Mouse (Mus musculus) stomach, adult 2 months (tissue): ENCODE data around the gene Mvb12a. TPM values are rescaled to one million over a fixed set of nuclear protein-coding genes. Genes with fewer than 3 reads are reported as not detected.

Source experiments
- polyA plus RNA-seq: library from polyadenylated mRNA; depleted of rRNA; stranded (reverse); fragments of >200 nt; gene quantifications from 2 replicates; pipeline ENCODE4 v1.2.3, GENCODE M21; 2012; rRNA removed

Gene Mvb12a
- polyA plus RNA-seq, result 119 and 201 TPM in 2 replicates

DNA sequence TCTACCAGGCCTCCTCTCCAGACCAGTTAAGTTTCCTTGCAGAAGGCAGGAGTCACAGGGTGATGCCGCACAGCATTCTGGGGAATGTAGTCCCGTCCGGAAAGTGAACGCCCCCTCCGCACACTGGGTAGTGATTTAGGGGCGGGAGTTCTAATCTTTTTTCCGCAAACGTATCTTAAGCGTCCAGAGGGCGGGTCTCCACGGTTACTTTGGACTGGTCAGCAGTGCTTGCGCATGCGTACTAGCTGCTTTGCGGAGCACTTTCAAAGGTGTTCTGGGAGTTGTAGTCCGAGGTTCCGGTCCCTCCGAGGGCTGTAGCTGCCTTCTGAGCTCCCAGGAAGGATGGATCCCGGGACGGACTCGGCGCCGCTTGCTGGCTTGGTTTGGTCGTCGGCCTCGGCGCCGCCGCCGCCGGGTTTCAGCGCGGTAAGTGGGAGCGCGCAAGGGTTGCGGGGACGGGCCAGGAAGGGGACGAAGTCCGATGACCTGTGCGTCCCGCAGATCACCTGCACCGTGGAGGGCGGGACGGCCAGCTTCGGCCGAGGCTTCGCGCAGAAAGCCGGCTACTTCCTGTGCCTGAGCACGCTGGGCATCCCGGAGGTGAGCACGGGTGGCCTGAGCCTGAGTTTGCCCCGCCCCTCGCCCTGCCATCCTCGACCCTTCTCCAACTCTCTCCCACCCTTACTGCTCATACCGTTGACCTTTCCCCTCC, at the start of gene Mvb12a:
Mvb12a (plus strand) TSS at position 291 of the 712 bp plus-strand sequence.

DNA sequence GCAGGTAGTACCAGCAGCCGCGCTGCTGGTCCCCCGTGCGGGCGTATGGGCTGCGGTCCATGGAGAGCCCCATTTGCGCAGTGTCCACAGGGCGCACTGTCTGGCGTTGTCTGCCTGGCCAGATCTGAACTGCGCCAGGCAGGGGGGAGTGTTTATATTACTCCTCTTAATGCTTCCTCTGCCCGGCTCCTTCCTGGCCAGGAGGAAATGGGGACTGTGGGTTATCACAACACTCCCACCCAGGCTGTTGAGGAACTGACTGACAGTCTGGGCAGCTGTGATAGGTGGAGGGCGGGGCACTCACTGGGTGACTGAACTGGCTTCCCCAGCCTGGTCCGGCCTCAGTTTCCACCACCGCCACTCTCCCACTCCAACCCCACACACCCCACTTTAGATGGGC, 31.1 kb upstream of the Mvb12a start, which contains the start of gene Plvap:
Plvap (minus strand) TSS at position 109 of the 400 bp plus-strand sequence.

DNA sequence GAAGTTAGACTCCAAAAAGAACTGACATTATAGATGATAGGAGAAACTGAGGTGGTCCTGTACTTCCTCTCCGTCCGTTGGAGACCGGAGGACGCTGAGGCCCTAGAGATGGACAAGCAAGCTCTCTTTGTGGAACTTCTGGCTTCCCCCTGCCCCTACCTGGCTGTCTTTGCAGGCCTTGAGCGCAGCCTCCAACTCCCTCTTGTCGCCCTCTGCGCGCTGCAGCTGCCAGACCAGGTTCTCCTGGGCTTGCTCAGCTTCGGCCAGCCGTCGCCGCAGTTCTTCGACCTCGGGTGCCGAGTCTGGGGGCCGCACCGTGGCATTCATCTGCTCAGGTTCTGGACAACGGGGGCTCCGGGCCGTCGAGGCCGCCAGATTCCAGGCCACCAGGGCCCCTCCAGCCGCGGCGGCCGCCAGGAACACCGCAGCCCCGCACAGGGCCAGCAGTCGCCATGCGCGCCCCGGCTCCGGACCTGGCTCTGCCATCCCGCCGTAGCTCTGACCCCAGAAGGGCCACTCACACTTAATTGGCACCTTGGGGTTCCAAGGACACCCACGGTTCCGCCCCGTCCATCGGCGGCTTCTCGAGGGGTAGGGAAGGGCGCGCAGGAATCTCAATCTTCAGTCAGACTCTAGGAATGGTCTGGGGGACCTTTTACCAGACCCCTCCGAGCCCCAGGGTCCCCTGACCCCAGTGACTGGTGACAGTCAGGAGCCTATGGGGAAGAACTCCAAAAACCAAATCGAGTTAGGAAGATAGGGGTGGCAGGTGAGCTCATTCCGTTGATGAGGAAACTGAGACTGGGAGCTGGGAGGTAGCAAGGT, 17.3 kb upstream of the Mvb12a start, which contains the start of gene Ccdc194:
Ccdc194 (minus strand) TSS at position 486 of the 825 bp plus-strand sequence.

DNA sequence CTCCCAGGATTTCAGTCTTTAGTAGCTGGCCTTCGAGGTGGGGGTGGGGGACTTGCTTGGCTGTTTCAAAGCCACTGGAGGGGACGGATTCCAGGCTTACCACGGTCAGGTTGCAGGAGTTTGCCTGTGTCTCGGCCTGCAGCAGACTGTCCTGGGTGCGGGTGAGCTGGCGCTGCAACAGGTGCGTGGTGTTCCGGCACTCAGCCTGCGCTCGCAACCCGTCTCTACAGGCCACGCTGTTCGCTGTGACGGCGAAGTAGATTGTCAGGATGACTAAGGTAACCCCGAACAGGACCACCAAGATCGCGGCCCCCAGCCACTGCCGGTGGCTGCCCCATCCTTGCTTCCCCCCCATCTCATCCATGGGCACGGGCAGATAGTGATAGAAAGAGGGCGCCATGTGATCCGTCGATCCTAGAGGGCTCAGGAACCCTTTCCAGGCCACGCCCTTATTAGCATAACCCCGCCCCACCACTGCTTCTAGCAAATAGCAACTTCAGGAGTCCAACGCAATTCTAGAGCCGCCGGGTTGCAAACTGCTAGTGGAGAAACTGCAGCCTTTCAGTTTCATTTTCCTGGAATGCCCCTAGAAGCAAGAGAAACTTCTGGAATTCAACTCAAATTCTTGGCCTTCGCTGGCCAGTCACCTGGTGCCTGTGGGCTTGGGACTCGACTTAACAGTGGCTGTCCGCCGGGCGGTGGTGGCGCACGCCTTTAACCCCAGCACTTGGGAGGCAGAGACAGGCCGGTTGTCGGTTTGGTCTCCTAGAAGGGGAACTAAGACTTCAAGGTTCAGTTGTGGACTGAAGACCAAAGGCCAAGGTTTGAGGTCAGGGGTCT, 5.5 kb upstream of the Mvb12a start, which contains the start of gene Bst2:
Bst2 (minus strand) TSS at position 429 of the 840 bp plus-strand sequence.

DNA sequence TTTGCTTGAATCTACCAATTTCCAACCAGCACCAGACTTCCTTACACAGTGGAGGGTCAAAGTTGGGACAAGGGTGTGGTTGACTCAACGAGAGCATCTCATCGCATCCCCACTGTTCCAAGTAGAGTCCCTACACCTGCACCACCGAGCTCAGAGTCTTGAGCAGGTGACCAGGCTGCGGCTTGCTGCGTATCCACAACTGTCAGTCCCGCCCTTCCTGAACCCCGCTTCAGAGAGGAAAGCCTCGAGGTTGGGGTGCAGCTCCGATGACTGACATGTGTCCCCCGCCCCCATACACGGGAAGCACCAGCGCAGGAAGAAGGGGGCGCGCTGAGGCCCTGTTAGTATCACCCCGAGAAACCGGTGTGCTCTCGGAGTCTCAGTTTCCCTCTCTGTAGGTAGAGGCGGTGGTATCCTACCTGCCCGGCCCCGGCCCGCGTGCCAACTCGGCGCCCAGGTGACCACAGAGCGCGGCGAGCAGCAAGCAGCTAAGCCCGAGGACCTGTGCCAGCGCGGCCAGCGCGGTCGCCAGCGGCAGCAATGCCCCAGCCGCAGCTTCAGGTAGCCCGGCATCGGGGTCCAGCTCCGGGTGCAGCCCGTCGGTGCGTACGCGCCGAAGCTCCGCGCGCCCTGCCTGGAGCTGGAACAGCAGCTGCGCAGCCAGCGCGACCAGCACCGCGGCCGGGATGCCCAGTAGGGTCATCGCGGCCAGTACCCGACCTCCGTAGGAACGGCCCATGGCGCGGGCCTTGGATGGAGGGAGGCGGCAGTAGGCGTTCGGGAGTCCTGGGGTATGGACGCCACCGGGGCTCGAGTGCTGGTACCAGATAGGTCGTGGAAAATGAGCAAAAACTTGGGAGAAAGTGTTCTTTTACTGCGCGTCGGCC, 15.6 kb downstream of the Mvb12a start, which contains the start of gene Tmem221:
Tmem221 (minus strand) TSS at position 801 of the 887 bp plus-strand sequence.

DNA sequence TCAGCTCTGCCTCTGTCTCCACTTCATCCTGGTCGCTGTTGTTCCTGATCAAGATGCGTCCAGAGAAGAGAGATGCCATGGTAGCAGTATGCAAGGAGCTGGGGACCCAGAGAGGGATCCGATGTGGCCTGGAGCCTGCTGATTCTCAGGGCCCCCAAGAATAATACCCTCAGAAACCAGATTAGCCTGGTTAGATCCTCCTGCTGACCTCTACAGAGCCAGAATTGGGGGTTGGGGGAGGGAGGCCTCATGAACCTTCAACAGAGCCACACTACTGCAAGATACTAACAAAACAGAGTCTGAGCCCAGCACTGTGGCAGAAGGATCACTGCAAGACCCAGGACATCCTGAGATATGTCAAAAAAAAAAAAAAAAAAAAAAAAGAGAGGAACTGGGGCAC, 23.8 kb downstream of the Mvb12a start, which contains the start of gene Nxnl1:
Nxnl1 (minus strand) TSS at position 101 of the 400 bp plus-strand sequence.

DNA sequence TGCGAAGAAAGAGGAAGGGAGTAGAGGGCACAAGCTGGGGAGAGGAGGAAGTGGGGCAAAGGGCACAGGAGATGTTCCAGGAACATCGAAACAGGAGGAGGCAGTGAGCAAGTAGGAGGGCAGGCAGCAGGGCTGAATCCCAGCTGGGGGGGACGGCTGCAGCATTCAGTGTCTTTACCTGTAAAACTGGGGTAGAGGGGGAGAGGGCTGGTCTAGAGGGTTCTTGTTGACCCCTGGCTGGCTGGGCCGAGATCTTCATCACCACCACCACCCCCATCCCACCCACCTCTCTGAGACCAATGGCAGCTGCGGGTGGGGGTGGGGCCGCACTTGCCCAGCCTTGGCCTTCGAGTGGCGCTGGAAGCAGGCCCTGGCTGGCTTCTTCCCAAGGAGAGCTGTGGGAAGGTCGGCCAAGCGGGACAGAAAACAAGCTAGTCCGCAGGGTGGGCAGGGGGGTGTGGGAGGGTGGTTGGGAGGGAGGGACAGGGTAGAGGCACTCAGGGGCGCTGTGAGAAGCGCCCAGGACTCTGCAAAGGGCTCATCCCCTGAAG, 25.7 kb downstream of the Mvb12a start, which contains the start of gene Slc27a1:
Slc27a1 (plus strand) TSS at position 496 of the 551 bp plus-strand sequence.

DNA sequence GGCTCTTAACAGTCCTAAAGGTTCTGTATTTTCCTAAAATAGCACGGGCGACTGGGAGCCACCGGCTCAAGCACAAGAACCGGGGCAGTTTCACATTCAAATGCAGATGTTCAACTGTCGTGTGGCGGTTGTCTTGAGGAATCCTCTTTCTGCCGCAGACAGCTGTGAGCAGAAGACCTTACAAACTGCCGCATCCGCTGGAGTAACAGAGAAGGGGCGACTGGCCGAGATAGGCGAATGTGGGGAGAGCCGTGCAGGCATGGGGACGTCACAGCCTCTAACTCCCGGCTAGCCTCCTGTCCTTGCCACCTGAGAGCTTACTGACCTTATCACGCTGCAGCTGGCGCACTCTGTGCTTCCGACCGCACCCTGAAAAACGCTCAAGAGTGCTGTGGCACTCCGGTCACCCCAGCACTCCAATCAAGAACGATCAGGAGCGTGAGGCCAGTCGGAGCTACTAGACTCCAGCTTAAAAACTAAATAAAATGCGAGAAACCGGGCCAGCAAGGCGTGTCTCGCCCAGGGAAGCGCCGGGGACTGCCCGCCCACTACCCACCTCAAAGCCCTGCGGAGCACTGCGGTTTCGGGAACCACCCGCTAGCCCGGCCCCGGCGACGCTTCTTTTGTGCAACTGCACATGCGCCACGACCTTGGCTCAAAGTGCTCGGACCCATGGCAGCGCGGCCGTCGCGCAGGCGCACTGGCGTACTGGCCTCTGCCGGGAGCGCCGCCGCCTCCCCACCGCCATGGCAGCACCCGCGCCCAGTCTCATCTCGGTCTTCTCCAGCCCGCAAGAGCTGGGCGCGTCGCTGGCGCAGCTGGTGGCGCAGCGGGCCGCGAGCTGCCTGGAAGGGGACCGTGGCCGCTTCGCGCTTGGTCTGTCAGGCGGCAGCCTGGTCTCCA, 49.0 kb downstream of the Mvb12a start, which contains the start of gene Pgls:
Pgls (plus strand) TSS at position 706 of the 903 bp plus-strand sequence.

DNA sequence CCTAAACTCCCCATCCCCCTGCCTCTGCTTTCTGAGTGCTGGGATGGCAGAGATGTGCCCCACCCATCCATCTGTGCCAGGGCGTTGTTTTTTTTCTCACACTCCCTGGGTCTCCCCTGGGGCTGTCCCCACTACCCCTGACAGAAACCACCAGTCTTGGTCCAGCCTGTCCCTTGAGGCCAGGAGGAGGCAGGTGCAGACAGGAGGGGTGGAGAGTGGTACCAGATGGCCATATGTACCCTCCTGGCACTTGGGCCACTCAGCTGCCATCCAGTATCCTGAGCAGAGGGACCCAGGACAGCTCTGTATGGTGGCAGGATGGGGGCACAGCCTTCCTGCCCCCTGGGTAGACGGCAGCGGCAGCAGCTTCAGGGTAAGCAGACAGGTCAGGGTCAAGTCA, 54.7 kb downstream of the Mvb12a start, which contains the start of gene Fam129c:
Fam129c (plus strand) TSS at position 198 of the 400 bp plus-strand sequence.

Other genes with a start within 250 kb of the Mvb12a start
- 31.4 and 31.5 TPM in 2 replicates for gene Use1, start 176.1 kb upstream of the Mvb12a start, polyA plus RNA-seq
- gene Ocel1, start 171.6 kb upstream of the Mvb12a start, polyA plus RNA-seq, result 16.8 and 18.4 TPM in 2 replicates
- gene Nr2f6, start 161.0 kb upstream of the Mvb12a start, polyA plus RNA-seq, result 162 and 384 TPM in 2 replicates
- 8.7 and 12.0 TPM in 2 replicates for gene Ushbp1, start 147.1 kb upstream of the Mvb12a start, polyA plus RNA-seq
- 54.0 and 63.5 TPM in 2 replicates for gene Babam1, start 146.1 kb upstream of the Mvb12a start, polyA plus RNA-seq
- gene Ankle1, start 136.9 kb upstream of the Mvb12a start, polyA plus RNA-seq, result 5.4 and 7.1 TPM in 2 replicates
- 17.5 and 35.4 TPM in 2 replicates for gene Abhd8, start 79.3 kb upstream of the Mvb12a start, polyA plus RNA-seq
- gene Mrpl34, start 78.0 kb upstream of the Mvb12a start, polyA plus RNA-seq, result 88.5 and 151 TPM in 2 replicates
- 58.8 and 59.1 TPM in 2 replicates for gene Dda1, start 73.7 kb upstream of the Mvb12a start, polyA plus RNA-seq
- gene Ano8, start 57.0 kb upstream of the Mvb12a start, polyA plus RNA-seq, result 16.2 and 28.7 TPM in 2 replicates
- gene Gtpbp3, start 54.8 kb upstream of the Mvb12a start, polyA plus RNA-seq, result 23.1 and 27.9 TPM in 2 replicates
- 259 and 270 TPM in 2 replicates for gene Plvap, start 31.2 kb upstream of the Mvb12a start, polyA plus RNA-seq
- gene Ccdc194, start 17.2 kb upstream of the Mvb12a start, polyA plus RNA-seq, result 0.08 TPM in 1 of 2 replicates, not detected in the other
- gene Bst2, start 5.5 kb upstream of the Mvb12a start, polyA plus RNA-seq, result 80.5 and 110 TPM in 2 replicates
- 0.63 and 1.4 TPM in 2 replicates for gene Tmem221, start 15.9 kb downstream of the Mvb12a start, polyA plus RNA-seq
- not detected in 2 replicates for gene Nxnl1, start 23.7 kb downstream of the Mvb12a start, polyA plus RNA-seq
- gene Slc27a1, start 26.0 kb downstream of the Mvb12a start, polyA plus RNA-seq, result 44.1 and 45.9 TPM in 2 replicates
- gene Pgls, start 49.3 kb downstream of the Mvb12a start, polyA plus RNA-seq, result 114 and 270 TPM in 2 replicates
- 0.95 and 2.5 TPM in 2 replicates for gene Fam129c, start 54.7 kb downstream of the Mvb12a start, polyA plus RNA-seq
- 35.6 and 56.1 TPM in 2 replicates for gene Colgalt1, start 68.1 kb downstream of the Mvb12a start, polyA plus RNA-seq
- 0.66 and 1.4 TPM in 2 replicates for gene Unc13a, start 128.8 kb downstream of the Mvb12a start, polyA plus RNA-seq
- 9.1 and 9.5 TPM in 2 replicates for gene Jak3, start 133.4 kb downstream of the Mvb12a start, polyA plus RNA-seq
- gene Insl3, start 146.3 kb downstream of the Mvb12a start, polyA plus RNA-seq, result 12.5 and 12.8 TPM in 2 replicates
- gene B3gnt3, start 158.9 kb downstream of the Mvb12a start, polyA plus RNA-seq, result 89.2 and 150 TPM in 2 replicates
- gene Fcho1, start 182.8 kb downstream of the Mvb12a start, polyA plus RNA-seq, result 37.7 and 57.6 TPM in 2 replicates